Mouse (Mus musculus): ENCODE measurements at regions not wholly inside any gene's neighbourhood (a gene's known extent, or its start where the extent isn't known, plus 50 kb on each side); places are given as distances from the start of the nearest gene placed in this dataset.

GRCm38 (mm10) chr1:149760440-149760839 lies 200.7 kb downstream of the Pla2g4a start:
- DNase-seq = no peak

GRCm38 (mm10) chr1:149758783-149759132 lies 202.3 kb downstream of the Pla2g4a start:
- DNase-seq = no peak

GRCm38 (mm10) chr1:149758092-149758782 lies 202.9 kb downstream of the Pla2g4a start:
- DNase-seq = peak; percentile 71

- peak; percentile 16 for DNase-seq
These were observed 207.6 kb downstream of the Pla2g4a start for GRCm38 (mm10) chr1:149753269-149754060.

- DNase-seq = no peak
These were observed 211.7 kb downstream of the Pla2g4a start for GRCm38 (mm10) chr1:149749405-149749804.

- no peak for DNase-seq
These were observed 222.1 kb downstream of the Pla2g4a start for GRCm38 (mm10) chr1:149738959-149739358.

GRCm38 (mm10) chr1:149734241-149734640 lies 226.8 kb downstream of the Pla2g4a start:
- no peak for DNase-seq

GRCm38 (mm10) chr1:149715171-149715570 lies 245.9 kb downstream of the Pla2g4a start:
- no peak for DNase-seq

- no peak for DNase-seq
These were observed 248.8 kb downstream of the Pla2g4a start for GRCm38 (mm10) chr1:149712330-149712729.

GRCm38 (mm10) chr1:149705223-149705622 lies 255.9 kb downstream of the Pla2g4a start:
- DNase-seq = no peak

GRCm38 (mm10) chr1:149699411-149699810 lies 261.7 kb downstream of the Pla2g4a start:
- no peak for DNase-seq

GRCm38 (mm10) chr1:149674166-149674565 lies 286.9 kb downstream of the Pla2g4a start:
- no peak for DNase-seq

GRCm38 (mm10) chr1:149672571-149672970 lies 288.5 kb downstream of the Pla2g4a start:
- no peak for DNase-seq

- no peak for DNase-seq
These were observed 289.0 kb downstream of the Pla2g4a start for GRCm38 (mm10) chr1:149672117-149672516.

- no peak for DNase-seq
These were observed 290.0 kb downstream of the Pla2g4a start for GRCm38 (mm10) chr1:149671091-149671490.

Measured in embryo, embryonic 11 days (tissue).